Mouse (Mus musculus) liver, embryonic 16.5 days (tissue): ENCODE measurements around the gene Cabp4. TPM values are rescaled to one million over a fixed set of nuclear protein-coding genes. Genes with fewer than 3 reads are reported as not detected.

Source experiments
- ATAC-seq: fragments of 200-750 bp; cut with Nextera tagmentation; 2 replicates; pipeline ENCODE4 v1.8.0; 2017; ENCODE audit warnings: low read depth, mild to moderate bottlenecking, moderate number of reproducible peaks, moderate library complexity
- H3K27ac ChIP-seq: fragments of 300-500 bp; sonication (generic); 2 replicates; pipeline ENCODE4 v1.5.1; 2014; ENCODE audit warnings: mild to moderate bottlenecking, low read length
- H3K27me3 ChIP-seq: fragments of 300-500 bp; sonication (generic); 2 replicates; pipeline ENCODE4 v1.6.1; 2014; ENCODE audit warnings: low read depth, low read length, mixed read lengths; ENCODE audit not compliant: control insufficient read depth, insufficient read depth
- H3K36me3 ChIP-seq: fragments of 300-500 bp; sonication (generic); 2 replicates; pipeline ENCODE4 v1.6.1; 2014; ENCODE audit warnings: mild to moderate bottlenecking; ENCODE audit not compliant: control insufficient read depth, insufficient read depth
- H3K4me1 ChIP-seq: fragments of 300-500 bp; sonication (generic); 2 replicates; pipeline ENCODE4 v1.6.1; 2014; ENCODE audit warnings: low read depth, low read length, mixed read lengths; ENCODE audit not compliant: control insufficient read depth
- H3K4me2 ChIP-seq: fragments of 300-500 bp; sonication (generic); 2 replicates; pipeline ENCODE4 v1.6.1; 2014; ENCODE audit warnings: low read depth, low read length, mixed read lengths
- H3K4me3 ChIP-seq: fragments of 300-500 bp; sonication (generic); 2 replicates; pipeline ENCODE4 v1.5.1; 2014; ENCODE audit warnings: low read depth, mild to moderate bottlenecking, low read length
- H3K9ac ChIP-seq: fragments of 300-500 bp; sonication (generic); 2 replicates; pipeline ENCODE4 v1.6.1; 2014; ENCODE audit warnings: low read depth, low read length
- H3K9me3 ChIP-seq: fragments of 300-500 bp; sonication (generic); replicated peaks from 2 replicates; pipeline ENCODE4 v1.6.1; 2016; ENCODE audit warnings: low read length; ENCODE audit not compliant: control insufficient read depth
- WGBS: fragments of 180-500 bp; shearing (Covaris S2); extraction: QIAGEN DNeasy Blood & Tissue Kit; methylation state at CpG from one replicate; pipeline ENCODE4 v1.1.7; 2014; ENCODE audit not compliant: insufficient replicate concordance; 5-methylcytosine and 5-hydroxymethylcytosine counted together
- polyA plus RNA-seq: library from polyadenylated mRNA; unstranded; fragments of >200 nt; fragmentation: Nextera tagmentation; extraction: Ambion mirVana; gene quantifications from 2 replicates; pipeline ENCODE4 v1.2.1, GENCODE M21; 2015

Gene Cabp4
- polyA plus RNA-seq, 1 experiment from 2014 or later: 0.18 TPM

DNA sequence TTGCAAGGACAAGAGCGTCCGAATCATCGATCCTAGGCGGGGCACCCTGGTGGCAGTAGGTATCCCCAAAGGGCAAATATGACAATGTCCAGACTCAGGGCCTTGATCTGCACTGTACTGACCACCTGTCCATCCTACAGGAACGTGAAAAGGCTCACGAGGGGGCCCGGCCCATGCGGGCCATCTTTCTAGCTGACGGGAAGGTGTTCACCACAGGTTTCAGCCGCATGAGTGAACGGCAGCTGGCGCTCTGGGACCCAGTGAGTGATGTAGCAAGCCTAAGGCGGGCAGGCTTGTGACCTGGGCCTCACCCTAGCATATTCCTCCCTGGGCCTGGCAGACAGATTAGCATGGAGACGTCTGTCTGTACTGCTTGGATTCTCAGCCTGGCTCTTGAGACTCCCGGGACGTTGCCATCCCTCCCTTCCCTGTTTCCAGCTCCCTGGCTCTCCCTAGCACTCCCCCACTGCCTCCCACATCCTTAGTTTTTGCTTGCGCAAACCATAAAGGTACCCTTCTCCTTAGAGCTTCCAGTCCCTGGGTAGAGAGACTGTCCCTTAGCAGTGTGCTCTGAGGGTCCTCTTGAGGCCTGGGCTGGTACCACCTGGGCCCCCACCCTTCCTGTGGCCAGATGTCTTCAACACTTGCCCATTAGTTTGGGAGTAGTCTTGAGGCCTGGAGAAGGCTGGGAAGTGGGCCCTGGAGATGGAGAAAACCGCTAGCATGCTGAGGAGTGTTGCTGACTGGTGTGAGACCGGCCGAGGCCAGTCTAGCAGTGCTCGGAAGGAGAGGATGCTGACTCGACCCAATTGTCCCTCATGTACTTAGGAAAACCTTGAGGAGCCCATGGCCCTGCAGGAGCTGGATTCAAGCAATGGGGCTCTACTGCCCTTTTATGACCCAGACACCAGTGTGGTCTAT, 7.0 kb upstream of the Cabp4 start:
- Histone ChIP-seq H3K36me3 (no peaks in the 10 kb centered on the region; the same call in 1 of the 2 replicates), H3K4me2 (no peak overlapping the region), H3K4me1 (peaks cover 30% of the 10 kb centered on the region), H3K27ac (no peak overlapping the region), H3K4me3 (no peak overlapping the region), H3K9ac (no peak overlapping the region), H3K27me3 (no peaks in the 10 kb centered on the region), H3K9me3 (no peaks in the 10 kb centered on the region; the same call in 1 of the 2 replicates)
- WGBS: 84% methylated on average over 22 of the region's 22 CpGs
- ATAC-seq: no peak

- ATAC-seq: no peak
- no peak overlapping the region for H3K27ac ChIP-seq
- WGBS: 83% methylated on average over 17 of the region's 17 CpGs
- no peaks in the 10 kb centered on the region; the same call in 1 of the 2 replicates for H3K9me3 ChIP-seq
- H3K36me3 ChIP-seq: no peaks in the 10 kb centered on the region
- H3K9ac ChIP-seq: no peak overlapping the region
- 0 out of 2 replicates have a peak overlapping the region, but pooled peaks have one; percentile 75 for H3K4me2 ChIP-seq
- H3K27me3 ChIP-seq: no peaks in the 10 kb centered on the region
- H3K4me3 ChIP-seq: no peak overlapping the region
- peaks cover 29% of the 10 kb centered on the region for H3K4me1 ChIP-seq
Observed at GRCm38 (mm10) chr19:4149764-4150461, 6.1 kb upstream of the Cabp4 start.

DNA sequence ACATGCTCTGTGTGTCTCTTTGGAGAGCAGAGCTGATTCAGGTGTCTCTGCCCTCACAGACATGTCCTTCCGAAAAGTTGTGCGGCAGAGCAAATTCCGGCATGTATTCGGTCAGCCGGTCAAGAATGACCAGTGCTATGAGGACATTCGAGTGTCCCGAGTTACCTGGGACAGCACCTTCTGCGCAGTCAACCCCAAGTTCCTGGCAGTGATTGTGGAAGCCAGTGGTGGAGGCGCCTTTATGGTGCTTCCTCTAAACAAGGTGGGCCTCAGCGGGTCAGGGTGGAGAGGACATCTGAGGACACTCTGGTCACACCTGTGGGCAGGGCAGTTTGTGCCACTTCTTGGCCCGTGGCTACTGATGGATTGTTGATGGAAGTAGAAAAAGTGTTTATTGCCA, 5.5 kb upstream of the Cabp4 start:
- H3K4me3 ChIP-seq: peak overlapping the region; percentile 88
- no peak for ATAC-seq
- no peaks in the 10 kb centered on the region for H3K27me3 ChIP-seq
- H3K9ac ChIP-seq: peak overlapping the region; percentile 92
- no peaks in the 10 kb centered on the region; the same call in 1 of the 2 replicates for H3K9me3 ChIP-seq
- WGBS: 68% methylated on average over 11 of the region's 11 CpGs
- no peaks in the 10 kb centered on the region for H3K36me3 ChIP-seq
- peak overlapping the region; percentile 75 for H3K4me2 ChIP-seq
- H3K4me1 ChIP-seq: peaks cover 23% of the 10 kb centered on the region
- no peak overlapping the region for H3K27ac ChIP-seq

- Histone ChIP-seq H3K36me3 (no peaks in the 10 kb centered on the region), H3K27ac (peak overlapping the region; percentile 82), H3K4me3 (peak overlapping the region; percentile 88), H3K9me3 (no peaks in the 10 kb centered on the region; the same call in 1 of the 2 replicates), H3K4me2 (peak overlapping the region; percentile 75), H3K9ac (peak overlapping the region; percentile 92), H3K27me3 (no peaks in the 10 kb centered on the region), H3K4me1 (peaks cover 21% of the 10 kb centered on the region)
- ATAC-seq: peak; percentile 14
- under 1% methylated on average over 8 of the region's 8 CpGs for WGBS
Observed at GRCm38 (mm10) chr19:4148819-4149218, 5.0 kb upstream of the Cabp4 start.

- Histone ChIP-seq H3K27ac (peak within 1 kb of the TSS; percentile 82), H3K9me3 (no peaks in the 10 kb centered on the region; the same call in 1 of the 2 replicates), H3K4me2 (peak within 1 kb of the TSS; percentile 75), H3K4me1 (peaks cover 21% of the 10 kb centered on the region), H3K27me3 (no peaks in the 10 kb centered on the region), H3K9ac (peak within 1 kb of the TSS; percentile 92), H3K4me3 (peak within 1 kb of the TSS; percentile 88), H3K36me3 (no peaks in the 10 kb centered on the region)
- ATAC-seq: peak; percentile 92
- WGBS: under 1% methylated on average over 32 of the region's 33 CpGs
Observed at GRCm38 (mm10) chr19:4148491-4148806, 4.6 kb upstream of the Cabp4 start, which contains the start of gene Coro1b. Coro1b (plus strand) TSS chr19:4148619.

DNA sequence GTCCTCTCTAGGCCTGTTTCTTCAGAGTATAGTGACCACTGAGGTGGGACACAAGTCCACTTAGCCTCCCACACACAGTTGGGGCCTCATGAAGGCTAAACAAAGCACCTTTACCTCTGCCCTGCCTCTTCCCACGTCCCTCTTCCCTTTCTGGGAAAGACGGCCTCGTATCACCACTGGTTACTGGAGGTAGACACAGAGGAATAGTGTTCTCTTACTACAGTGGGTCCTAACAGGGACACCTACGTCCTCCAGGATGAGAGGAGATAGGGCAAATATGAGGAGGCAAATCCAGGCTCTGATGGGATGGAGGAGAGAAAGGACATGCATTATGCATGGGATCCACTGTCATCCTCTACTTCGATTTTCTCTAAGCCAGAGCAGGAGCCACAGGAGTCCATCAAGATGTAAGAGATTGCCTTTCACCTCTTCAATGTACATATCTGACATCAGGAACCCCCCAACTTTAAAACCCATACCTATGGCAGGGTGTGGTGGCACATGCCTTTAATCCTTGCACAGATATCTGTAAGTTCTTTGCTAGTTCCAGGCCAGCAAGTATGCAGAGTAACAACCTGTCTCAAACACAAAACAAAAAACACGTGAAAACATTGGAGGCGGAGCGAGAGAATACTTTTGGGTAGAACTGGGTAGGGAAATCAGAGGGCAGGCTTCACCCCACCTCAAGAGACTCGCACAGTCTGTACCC, 4.1 kb upstream of the Cabp4 start:
- Histone ChIP-seq H3K27me3 (no peaks in the 10 kb centered on the region), H3K4me2 (peak overlapping the region; percentile 75), H3K4me1 (peaks cover 21% of the 10 kb centered on the region), H3K36me3 (no peaks in the 10 kb centered on the region), H3K27ac (peak overlapping the region; percentile 35; the same call in 1 of the 2 replicates), H3K4me3 (peak overlapping the region; percentile 88), H3K9ac (peak overlapping the region; percentile 92), H3K9me3 (no peaks in the 10 kb centered on the region; the same call in 1 of the 2 replicates)
- ATAC-seq: no peak
- 36% methylated on average over 9 of the region's 9 CpGs for WGBS

GRCm38 (mm10) chr19:4147022-4147405, 3.2 kb upstream of the Cabp4 start:
- no peaks in the 10 kb centered on the region for H3K27me3 ChIP-seq
- no peak overlapping the region for H3K4me3 ChIP-seq
- no peak overlapping the region for H3K4me2 ChIP-seq
- 49% methylated on average over 3 of the region's 3 CpGs for WGBS
- H3K4me1 ChIP-seq: peaks cover 21% of the 10 kb centered on the region
- ATAC-seq: no peak
- no peaks in the 10 kb centered on the region; the same call in 1 of the 2 replicates for H3K9me3 ChIP-seq
- H3K36me3 ChIP-seq: no peaks in the 10 kb centered on the region
- no peak overlapping the region for H3K27ac ChIP-seq
- no peak overlapping the region for H3K9ac ChIP-seq

- Histone ChIP-seq H3K36me3 (no peaks in the 10 kb centered on the region), H3K4me3 (no peak overlapping the region), H3K4me2 (no peak overlapping the region), H3K27ac (no peak overlapping the region; the same call in 1 of the 2 replicates), H3K4me1 (peaks cover 21% of the 10 kb centered on the region), H3K9ac (no peak overlapping the region), H3K27me3 (no peaks in the 10 kb centered on the region), H3K9me3 (no peaks in the 10 kb centered on the region; the same call in 1 of the 2 replicates)
- no peak for ATAC-seq
- 63% methylated on average over 12 of the region's 12 CpGs for WGBS
Observed at GRCm38 (mm10) chr19:4146366-4147021, 2.7 kb upstream of the Cabp4 start.
